Mouse (Mus musculus) Muller cell, postnatal 12 days (primary cell): ENCODE results near the gene Clec2l.
"Not testable (repeated sequence)": the region's sequence is repeated elsewhere in the genome, so short reads cannot be mapped to it uniquely, and the experiment has no call there.

Source experiments
- DNase-seq: peaks from one replicate; pipeline ENCODE4 v3.0.0-alpha.2; 2015; ENCODE audit errors: inconsistent ontology term

Clec2l gene

DNA sequence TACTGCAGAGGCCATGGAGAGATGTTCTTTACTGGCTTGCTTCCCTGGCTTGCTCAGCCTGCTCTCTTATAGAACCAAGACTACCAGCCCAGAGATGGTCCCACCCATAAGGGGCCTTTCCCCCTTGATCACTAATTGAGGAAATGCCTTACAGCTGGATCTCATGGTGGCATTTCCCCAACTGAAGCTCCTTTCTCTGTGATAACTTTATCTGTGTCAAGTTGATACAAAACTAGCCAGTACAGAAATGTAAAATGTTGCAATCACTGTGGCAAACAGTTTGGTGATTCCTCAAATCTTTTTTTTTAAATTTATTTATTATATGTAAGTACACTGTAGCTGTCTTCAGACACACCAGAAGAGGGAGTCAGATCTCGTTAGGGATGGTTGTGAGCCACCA is 7.6 kb downstream of the Clec2l start:
- not testable (repeated sequence) for DNase-seq

DNA sequence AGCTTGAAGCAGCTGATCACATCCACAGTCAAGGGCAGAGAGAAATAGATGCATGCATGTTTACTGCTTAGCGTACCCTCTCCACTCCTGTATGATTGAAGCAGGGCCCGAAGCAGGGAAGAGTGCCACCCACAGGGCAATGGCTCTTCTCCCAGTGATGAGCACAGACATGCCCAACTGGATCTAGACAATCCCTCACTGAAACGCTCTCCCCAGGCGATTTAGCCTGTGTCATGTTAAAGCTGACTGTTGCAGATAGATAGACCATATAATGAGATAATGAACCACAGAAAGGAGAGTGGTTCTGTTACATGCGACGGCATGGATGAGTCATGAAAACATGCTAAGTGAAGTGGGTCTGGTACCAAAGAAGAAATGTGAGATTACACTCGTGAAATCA is 8.4 kb downstream of the Clec2l start:
- DNase-seq: no peak

DNA sequence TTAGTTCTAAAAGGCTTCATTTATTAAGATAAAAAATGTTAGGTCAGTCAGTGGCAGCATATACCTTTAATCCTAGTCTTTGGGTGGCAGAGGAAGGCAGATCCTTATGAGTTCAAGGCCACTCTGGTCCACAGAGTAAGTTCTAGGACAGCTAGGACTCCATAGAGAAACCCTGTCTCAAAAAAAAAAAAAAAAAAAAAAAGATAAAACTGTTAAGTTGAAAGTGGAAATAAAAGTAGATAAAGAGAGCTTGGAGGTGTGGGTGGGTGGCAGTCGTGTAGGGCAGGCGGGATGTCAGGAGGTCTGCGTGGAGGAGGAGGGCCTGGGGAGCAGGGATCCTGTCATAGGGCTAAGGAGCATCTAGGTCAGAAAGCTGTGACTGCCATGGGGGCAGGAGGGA is 9.1 kb downstream of the Clec2l start:
- no peak for DNase-seq

DNA sequence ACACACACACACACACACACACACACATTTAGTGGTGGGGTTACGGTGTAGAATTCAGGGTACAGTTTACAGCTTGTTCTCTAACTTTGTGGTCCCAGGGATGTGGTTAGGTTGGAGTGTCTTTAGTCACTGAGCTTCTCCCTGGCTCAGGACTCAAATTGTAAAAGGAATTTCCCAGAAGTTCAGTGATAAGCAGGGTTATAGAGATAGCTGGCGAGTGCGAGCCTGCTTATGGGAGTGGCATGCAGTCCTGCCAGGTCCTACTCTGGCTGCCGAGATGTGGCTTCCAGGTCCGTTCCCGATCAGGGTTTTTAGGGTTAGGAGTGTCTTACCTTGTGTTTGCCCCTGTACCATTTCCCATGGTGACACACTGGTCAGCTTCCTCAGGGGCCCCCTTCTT is 13.3 kb downstream of the Clec2l start:
- DNase-seq: no peak

DNA sequence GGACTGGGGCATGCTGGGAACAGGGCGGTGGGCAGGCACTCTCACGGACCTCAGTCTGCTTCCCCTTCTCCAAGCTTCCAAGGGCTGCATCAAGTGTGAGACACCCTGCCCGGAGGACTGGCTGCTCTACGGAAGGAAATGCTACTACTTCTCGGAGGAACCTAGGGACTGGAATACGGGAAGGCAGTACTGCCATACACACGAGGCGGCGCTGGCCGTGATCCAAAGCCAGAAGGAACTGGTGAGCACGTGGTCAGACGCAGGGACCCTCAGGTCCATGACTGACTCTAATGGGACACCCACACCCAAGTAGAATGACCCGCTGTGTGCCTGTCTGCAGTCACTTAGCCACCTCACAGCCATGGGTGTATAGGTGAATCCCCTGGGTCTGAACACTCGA is 13.9 kb downstream of the Clec2l start:
- DNase-seq: no peak

DNA sequence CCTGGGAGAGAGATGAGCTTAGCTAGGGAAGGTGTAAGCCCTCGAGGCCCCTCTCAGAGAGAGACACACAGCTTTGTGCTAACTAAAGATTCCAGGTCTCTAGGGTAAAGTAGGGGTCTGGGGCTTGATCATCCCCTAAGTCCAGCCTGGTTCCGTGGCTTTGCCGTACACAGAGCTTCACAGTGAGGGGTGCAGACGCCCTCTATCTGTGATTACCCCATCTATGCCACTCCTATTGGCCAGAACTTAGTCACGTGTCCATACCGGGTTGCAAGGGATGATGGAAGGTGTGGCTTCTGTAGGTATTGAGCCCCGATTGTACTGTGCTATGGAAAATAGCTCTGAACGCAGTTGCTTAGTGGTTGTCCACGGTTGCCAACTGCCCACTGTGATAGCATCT is 14.8 kb downstream of the Clec2l start:
- DNase-seq: no peak

DNA sequence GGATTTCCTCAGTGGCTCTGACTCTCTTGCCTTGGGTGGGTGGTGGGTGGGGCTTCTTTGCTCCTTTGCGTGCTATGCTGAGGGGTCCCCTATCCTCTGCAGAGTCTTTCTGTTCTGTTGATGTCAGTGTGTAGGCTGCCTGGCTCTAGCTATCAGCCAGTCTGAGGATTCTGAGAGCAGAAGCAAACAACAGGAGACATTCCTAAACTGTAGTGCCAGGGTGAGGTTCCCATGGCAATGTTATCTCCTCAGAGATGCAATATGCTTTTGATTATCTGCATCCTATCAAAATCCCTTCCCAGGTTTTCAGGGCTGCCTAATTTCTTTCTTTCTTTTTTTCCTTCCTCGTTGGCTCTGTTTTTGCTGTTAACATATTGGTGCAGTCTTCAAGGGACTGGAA is 19.7 kb downstream of the Clec2l start:
- no peak for DNase-seq

DNA sequence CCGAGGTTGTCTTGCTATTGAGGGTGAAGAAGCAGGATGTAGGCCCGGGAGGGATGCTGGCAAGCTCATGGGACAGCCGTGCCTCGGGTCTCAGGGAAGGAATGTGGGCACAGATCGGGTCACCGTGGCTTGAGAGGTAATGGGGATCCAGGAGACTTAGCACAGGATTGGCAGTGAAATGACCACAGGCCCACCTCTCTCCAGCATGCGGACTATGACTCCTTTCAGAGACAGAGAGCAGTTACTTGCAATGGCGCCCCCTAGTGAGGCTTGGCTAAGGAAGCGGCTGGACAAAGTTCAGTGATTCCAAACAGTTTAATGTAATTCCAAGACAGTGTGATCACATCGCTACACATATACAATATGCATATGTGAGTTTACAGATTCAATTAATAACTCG is 24.3 kb downstream of the Clec2l start:
- DNase-seq: peak; percentile 4

DNA sequence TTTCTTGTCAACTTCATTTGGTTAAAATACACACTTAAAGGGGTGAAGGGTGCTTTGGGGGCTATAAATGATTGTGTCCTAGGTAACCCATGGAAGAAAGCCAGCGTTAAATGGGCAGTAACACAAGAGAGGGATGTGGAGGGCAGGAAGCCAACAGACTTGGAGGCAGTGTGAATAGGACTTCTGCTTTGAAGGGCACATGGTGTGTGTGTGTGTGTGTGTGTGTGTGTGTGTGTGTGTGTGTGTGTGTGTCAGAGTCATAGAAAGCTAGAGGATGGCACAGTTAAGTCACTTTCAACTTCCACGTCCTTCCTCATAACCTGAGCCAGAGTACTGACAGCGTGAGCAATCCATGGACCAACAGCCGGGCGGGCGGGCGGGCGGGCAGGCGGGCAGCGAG is 26.0 kb downstream of the Clec2l start:
- no peak for DNase-seq

DNA sequence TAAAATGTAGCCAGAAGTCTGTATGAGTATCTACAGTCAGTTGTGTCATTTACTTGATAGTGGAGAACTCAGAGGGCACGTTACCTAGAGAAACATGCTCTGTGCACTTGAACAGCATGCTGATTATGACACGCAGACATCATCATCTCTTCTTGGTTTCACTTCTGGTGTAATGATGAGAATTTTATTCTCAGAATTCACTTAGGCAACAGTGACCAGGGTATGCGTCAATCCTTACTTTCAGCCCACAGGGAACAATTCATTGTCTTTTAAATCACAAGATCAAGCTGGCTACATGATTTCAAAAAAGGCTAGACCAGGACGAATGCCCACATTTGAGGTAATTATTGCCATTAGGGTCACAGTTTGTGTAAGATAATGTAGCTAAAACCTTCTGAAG is 27.7 kb downstream of the Clec2l start:
- DNase-seq: no peak

DNA sequence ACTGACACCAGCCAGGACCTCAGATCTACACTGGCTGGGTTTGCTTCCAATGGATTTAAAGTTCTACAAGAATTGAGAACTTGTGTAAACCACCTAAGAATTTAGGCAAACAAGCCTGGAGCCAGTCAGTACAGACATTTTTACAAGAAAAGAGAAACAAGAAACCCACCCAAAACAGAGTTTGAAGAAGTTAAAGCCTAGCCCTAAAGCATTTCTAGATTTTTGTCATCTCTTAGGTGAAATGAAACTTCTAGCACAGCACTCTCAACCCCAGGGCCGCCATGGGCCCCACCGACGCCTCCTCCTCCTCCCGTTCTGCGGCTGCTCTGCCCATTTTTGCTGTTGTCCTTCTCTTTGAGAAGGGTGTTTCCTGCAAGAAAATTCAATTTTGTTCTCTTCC is 28.2 kb downstream of the Clec2l start:
- no peak for DNase-seq

DNA sequence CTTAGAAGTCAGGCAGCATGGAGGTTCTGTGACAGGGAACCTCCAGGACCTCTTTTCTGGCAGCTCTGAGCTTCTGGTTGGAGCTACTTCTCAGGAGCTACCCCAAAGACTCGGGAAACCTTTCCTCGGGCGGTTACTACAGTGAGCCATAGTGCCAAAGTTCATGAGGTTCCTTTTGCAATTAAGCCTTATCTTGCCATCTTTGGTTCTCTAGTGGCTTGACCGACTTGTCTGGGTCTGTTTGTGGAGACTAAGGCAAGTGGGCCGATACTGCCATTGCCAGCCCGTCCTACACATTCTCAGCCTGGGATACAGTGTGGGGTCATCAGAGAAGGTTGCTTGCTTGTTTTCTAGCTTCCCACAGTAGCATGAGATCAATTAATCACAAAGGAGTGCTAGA is 29.7 kb downstream of the Clec2l start:
- DNase-seq: no peak

DNA sequence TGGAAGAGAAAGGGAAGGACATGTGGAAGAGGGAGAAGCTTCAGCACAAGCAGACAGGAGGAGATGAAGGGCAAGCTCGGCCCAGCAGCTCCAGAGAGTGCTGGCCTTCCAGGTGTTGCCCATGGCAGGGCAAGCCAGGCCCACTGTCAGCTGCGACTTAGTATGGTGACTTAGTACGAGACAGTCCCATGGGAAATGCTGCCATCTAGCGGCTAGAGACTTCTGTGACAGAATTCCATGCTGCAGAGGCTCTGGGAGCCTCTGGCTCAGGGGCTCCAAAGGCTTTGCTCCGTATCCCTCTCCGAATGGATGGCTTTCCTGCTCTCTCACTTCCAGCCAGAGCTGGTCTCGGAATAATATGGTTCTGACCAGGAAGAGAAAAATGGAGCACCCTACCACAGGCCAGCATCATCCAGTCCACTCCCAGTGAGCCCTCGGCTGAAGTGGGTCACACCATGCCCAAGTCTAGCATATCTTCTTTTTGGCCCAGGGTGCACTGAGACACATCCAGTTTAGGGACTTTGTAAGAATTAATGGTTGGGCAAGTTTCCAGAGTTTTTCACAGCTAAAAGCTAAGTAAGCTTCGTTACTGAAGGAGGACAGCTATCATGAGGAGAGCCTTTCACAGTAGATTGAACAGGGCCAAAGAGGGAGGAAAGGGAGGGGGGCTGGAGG is 32.6 kb downstream of the Clec2l start:
- peak; percentile 51 for DNase-seq

DNA sequence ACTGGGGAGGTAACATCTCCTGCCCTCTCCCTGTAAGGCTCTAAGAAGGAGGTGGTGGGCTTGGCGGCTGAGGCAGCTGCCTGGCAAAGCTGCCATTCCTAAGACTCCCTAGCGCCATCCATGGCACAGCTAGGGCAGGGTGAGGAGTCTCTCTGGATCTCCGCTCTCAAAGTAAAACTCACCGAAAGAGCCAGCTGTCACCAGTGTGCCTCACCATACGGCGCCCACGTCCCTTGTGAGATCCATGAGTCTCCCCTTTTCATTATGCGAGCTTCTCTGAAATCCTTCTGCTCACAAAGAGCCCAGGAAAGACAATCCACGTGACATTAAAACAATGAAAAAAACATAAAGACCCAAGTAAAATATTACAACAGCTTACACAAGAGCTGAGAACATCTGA is 33.7 kb downstream of the Clec2l start:
- DNase-seq: no peak

DNA sequence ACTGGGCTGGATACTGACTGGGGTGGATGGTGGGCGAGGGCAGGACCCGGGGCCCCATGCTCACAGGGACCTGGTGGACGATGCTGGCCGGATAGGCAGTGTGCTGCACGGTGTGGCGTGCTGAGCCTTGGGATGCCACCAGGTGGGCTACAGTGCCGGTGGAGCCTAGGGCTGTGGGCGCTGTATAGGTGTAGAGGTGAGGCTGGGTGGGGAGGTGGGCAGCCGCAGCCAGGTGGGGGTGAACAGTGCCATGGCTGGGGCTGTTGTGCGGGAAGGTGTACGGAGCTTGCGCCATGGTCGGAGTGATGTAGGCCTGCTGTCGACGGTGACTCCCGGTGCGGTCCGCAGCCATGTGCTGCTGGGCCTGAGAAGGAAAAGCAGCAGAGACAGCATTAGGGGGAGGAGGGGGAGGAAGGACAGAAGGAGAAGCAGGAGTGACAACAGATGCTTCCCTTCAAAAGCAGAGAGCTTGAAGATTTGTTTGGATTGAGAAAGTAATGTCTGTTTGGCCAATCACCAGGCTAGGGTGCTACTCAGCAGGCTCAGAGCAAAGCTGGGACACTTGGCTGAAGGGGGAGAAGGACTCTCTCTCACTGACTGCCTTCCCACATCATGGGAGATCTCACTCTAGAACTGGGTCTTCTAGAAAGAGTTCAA is 35.5 kb downstream of the Clec2l start:
- DNase-seq: no peak

DNA sequence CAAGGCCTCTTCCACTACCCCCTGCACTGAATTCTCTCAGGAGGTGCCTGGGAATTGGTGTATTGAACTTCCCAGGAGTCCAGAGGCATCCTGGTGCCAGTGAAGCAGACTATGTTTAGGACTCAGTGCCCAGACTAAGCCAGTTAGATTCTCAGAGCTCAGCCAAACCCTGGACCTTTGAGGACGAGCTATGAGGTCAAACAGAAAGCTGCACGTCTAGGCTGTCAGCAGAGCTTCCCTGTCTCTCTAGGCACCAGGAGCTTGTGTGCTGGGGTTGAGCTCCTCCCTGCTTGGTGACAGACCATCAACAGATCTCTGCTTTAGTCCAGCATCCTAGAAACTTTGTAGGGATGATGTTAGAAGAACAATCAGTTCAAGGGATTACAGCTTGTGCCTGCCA is 38.6 kb downstream of the Clec2l start:
- DNase-seq: no peak

DNA sequence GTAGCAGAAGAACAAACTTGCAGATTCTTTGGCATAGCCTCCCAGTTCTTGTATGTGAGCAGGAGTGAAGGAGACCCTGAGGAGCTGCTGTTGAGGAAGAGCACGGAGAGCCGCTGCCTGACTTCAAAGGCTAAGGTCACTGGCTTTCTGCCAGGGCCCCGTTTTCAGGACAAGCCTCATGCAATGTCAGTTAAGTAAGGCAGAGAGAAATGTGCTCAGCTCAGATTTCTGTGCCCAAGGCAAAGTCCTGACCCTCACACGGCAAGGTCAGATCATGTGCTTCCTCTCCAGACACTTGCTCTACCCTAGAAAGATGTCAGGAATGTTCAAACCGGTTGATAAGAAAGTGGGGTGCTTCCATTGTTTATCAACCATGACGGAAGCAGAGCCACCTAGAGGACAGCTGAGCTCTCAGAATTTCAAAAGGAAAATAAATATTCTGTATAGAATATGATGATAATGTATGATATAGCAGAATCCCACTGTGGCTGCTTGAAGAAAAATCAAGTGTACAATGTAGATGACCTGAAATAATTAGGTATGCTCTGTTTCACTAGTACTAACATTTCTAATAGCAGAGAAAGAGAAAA is 40.0 kb downstream of the Clec2l start:
- DNase-seq: no peak

DNA sequence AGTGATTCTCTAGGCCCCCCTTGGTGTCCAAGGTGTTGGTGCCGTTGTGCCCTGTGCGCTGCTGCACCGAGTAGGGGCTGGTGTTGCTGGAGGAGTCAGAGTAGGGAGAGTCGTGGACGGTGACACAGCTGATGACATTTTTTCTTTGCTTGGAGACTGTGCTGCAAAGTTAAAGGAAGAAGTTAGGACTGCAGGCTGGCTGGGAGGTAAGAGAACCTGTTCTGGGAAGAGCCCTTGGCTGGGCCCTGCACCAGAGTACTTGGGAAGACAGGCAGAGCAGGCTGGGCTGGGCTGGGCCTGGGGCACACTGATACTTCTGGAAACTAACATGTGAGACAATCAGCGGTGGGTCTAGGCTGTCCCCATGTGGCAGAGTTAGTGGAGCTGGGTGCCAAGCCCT is 40.7 kb downstream of the Clec2l start:
- DNase-seq: no peak

DNA sequence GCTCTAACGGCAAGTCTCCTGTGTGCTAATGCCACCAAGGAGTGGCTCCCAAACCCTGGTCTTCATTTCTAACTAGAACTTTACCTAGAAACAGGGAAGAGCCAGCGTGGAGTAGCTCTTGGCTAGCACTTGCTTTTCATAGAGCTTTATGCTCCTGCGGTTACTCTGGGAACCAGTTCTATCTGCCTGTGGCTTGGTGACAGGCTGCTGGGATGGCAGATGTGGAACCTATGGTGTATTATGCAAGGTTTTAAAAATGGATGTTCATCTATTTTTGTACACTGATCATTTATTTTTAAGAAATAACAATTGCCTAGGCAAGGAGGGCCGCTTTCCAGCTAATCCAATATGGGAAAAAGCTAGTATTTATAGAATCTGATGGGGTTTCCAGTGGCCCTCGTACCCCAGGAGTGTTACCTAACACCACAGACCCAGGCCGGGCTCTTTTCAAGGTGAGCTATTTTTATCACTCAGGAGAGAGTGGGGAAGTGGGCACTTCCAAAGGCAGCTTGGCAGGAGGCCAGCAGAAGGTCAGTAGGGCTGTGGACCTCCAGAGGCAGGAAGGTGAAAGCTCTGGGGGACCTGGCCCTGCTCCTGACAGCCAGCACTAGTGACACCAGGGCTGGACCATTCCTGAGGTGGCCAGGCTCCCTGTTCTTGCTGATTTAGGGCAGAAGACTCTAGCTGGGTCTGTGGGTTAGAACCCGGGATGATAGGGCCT is 41.6 kb downstream of the Clec2l start:
- no peak for DNase-seq

DNA sequence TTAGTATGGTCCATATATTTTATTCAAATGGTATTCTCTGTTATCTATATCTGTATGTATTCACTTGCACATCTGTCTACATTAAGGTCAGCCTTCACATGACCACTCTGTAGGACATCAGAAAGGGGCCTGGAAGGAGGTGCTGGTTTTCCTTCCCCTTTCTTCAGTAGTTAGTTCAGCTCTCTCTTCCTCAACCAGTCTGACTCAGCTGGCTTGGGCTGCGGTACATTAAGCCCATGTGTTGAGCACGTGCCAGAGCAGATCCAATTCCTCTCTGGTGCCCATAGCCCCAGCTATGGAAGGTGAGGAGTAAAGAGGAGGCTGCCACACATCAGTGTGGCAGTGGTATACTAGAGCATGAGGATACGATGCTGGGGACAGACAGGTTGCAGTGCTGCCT is 47.6 kb downstream of the Clec2l start:
- no peak for DNase-seq

DNA sequence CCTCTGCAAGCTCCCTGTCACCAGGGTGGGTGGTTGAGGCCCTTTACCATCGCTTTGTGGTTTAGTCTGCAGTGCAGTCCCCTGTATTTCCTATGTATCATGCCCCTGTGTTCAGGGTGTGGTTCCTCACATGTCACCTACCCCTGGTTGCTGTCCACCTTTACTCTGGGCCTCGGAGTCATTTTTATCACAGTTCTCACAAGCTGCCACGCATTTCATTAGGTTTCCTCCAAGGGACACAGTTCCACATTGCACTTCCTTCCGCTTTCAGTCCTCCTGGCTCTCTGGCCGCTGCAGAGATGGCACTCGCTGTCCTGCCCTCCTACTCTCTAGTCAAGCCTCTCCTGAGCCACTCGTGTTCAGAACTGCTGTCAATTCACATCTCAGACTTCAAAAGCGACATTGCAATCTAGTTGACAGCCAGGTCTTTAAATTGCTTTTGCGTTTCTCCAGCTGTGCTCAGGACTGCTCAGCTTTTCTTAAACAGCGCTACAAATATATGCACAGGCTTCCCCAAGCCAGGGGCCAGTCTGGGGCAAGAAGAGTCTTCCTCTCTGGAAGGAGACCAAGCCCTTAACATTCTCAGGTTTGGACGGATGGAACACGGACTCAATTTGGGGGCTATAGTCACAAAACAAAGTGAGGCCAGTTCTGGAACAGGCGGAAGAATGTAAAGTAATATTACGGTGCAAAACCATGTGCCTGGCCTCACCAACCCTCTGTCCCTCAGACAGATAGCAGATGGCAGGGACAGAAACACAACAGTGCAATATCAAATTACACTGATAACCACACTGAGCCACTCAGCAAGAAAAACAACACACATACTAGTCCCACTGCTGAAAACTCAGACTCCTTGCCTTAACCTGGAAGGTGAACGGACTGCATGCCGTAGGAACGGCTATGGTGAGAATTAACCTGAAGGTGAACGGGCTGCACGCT is 51.4 kb downstream of the Clec2l start:
- no peak for DNase-seq

DNA sequence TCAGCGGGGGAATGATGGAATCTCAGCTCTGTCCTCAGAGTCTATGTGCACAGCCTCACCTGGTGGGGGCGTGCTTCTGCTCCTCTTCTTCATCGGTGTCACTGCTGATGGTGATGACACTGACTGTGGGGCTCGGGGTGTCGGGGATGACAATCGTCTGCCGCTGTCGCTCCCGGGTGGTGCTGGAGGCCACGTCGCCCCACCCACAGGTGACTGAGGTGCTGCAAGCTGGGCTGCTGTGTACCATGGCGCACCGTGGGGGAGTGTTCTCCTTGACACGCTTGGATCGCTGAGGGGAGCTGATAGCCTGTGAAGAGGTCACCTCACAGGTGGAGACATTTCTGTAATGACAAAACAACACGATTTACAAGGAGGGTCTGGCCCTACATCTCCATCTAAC is 53.0 kb downstream of the Clec2l start:
- DNase-seq: no peak
